Mouse (Mus musculus) E14TG2a.4 (cell line): ENCODE measurements around the gene Stn1.
A peak's percentile ranks its signal among the peaks of the same experiment; 100 is the strongest.

ENCODE experiments used
- H3K27me3 ChIP-seq: 2 replicates; pipeline ENCODE4 v1.6.1; 2014; ENCODE audit warnings: low read length, control low read depth; ENCODE audit not compliant: insufficient read depth
- H3K36me3 ChIP-seq: 2 replicates; pipeline ENCODE4 v1.6.1; 2014; ENCODE audit warnings: low read length, control low read depth; ENCODE audit not compliant: insufficient read depth
- H3K4me1 ChIP-seq: replicated peaks from 2 replicates; pipeline ENCODE4 v1.6.1; 2014; ENCODE audit warnings: low read depth, low read length, control low read depth
- H3K4me3 ChIP-seq: replicated peaks from 2 replicates; pipeline ENCODE4 v1.5.1; 2014; ENCODE audit warnings: mild to moderate bottlenecking, low read length
- H3K9me3 ChIP-seq: 2 replicates; pipeline ENCODE4 v1.6.1; 2014; ENCODE audit warnings: low read length, control low read depth
- CTCF ChIP-seq: conservative IDR thresholded peaks from 2 replicates; pipeline ENCODE4 v1.5.1; 2014; ENCODE audit warnings: low read length
- NANOG ChIP-seq: IDR thresholded peaks from 2 replicates; pipeline ENCODE4 v1.6.1; 2014; ENCODE audit warnings: borderline replicate concordance, low read length, mixed read lengths
- POU5F1 ChIP-seq: IDR thresholded peaks from 2 replicates; pipeline ENCODE4 v1.6.1; 2014; ENCODE audit warnings: low read length, borderline replicate concordance

Stn1 gene

DNA sequence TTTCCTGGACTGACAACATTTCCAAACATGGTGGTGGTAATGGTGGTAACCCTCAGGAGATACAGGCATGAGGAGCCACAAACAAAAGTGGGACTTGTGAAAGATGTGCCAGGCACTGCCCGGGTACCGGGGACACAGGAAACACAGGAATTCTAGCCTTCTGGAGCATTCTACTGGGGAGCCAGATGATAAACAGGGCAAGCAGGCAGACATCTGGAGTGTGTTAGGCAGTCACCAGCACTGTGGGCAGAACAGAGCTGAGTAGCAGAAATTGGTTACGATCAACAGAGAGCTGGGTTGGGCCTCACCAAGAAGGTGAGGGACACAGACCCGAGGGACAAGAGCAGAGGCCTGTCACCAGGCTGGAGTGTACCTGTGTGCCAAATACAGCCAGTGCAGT lies 38.4 kb downstream of the Stn1 start:
- Histone ChIP-seq H3K36me3 (0 out of 2 replicates have a peak, but pooled peaks cover 6% of the 10 kb centered on the region), H3K9me3 (no peaks in the 10 kb centered on the region), H3K4me1 (peaks cover 32% of the 10 kb centered on the region), H3K27me3 (no peaks in the 10 kb centered on the region), H3K4me3 (no peak overlapping the region)
- TF ChIP-seq CTCF: no peak
- TF ChIP-seq POU5F1: no peak
- TF ChIP-seq NANOG: no peak

DNA sequence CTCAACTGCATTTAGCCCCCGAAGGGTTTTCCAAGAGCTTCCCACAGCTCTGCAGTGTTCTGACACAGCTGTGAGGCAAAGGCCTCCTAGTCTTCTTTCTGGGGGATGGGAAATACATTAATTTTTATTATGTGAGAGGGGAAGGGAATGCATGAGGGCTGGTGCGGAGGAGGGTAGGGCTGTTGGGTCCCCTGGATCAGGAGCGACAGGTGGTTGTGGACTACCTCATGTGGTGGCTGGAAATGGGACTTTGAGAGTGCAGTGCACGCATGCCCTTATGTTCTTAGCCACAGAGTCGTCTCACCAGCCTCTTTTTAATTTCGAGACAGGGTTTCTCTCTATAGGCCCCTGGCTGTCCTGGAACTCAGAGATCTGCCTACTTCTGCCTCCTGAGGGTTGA lies 39.6 kb downstream of the Stn1 start:
- no peak for TF ChIP-seq CTCF
- no peak for TF ChIP-seq POU5F1
- TF ChIP-seq NANOG: no peak
- H3K36me3 ChIP-seq: 0 out of 2 replicates have a peak, but pooled peaks cover 6% of the 10 kb centered on the region
- no peaks in the 10 kb centered on the region for H3K9me3 ChIP-seq
- no peaks in the 10 kb centered on the region for H3K27me3 ChIP-seq
- peaks cover 38% of the 10 kb centered on the region for H3K4me1 ChIP-seq
- H3K4me3 ChIP-seq: no peak overlapping the region

GRCm38 (mm10) chr19:47497313-47497712 lies 40.0 kb downstream of the Stn1 start:
- H3K4me3 ChIP-seq: no peak overlapping the region
- no peaks in the 10 kb centered on the region for H3K9me3 ChIP-seq
- no peak for TF ChIP-seq CTCF
- TF ChIP-seq NANOG: no peak
- no peak for TF ChIP-seq POU5F1

GRCm38 (mm10) chr19:47493017-47493997 lies 44.0 kb downstream of the Stn1 start:
- H3K27me3 ChIP-seq: no peaks in the 10 kb centered on the region
- H3K4me1 ChIP-seq: peaks cover 48% of the 10 kb centered on the region
- H3K4me3 ChIP-seq: peak overlapping the region; percentile 61
- peak; percentile 45; the same call in 1 of the 2 replicates for TF ChIP-seq NANOG
- no peak for TF ChIP-seq CTCF
- no peak for TF ChIP-seq POU5F1
- H3K9me3 ChIP-seq: no peaks in the 10 kb centered on the region
- H3K36me3 ChIP-seq: no peaks in the 10 kb centered on the region

More at GRCm38 (mm10) chr19:47497313-47497712, 40.0 kb downstream of the Stn1 start:
- Histone ChIP-seq H3K4me1 (peaks cover 41% of the 10 kb centered on the region), H3K27me3 (no peaks in the 10 kb centered on the region), H3K36me3 (0 out of 2 replicates have a peak, but pooled peaks cover 6% of the 10 kb centered on the region)

- no peaks in the 10 kb centered on the region for H3K27me3 ChIP-seq
- no peaks in the 10 kb centered on the region for H3K9me3 ChIP-seq
- TF ChIP-seq POU5F1 (no peak), NANOG (no peak)
- no peaks in the 10 kb centered on the region for H3K36me3 ChIP-seq
- peaks cover 56% of the 10 kb centered on the region for H3K4me1 ChIP-seq
- peak overlapping the region; percentile 61; the same call in 1 of the 2 replicates for H3K4me3 ChIP-seq
Observed at GRCm38 (mm10) chr19:47492422-47492821, 44.9 kb downstream of the Stn1 start.

GRCm38 (mm10) chr19:47491853-47492252 lies 45.5 kb downstream of the Stn1 start:
- Histone ChIP-seq H3K9me3 (no peaks in the 10 kb centered on the region), H3K4me3 (no peak overlapping the region), H3K4me1 (peaks cover 57% of the 10 kb centered on the region), H3K27me3 (no peaks in the 10 kb centered on the region), H3K36me3 (no peaks in the 10 kb centered on the region)
- no peak for TF ChIP-seq CTCF
- no peak for TF ChIP-seq NANOG
- TF ChIP-seq POU5F1: no peak

DNA sequence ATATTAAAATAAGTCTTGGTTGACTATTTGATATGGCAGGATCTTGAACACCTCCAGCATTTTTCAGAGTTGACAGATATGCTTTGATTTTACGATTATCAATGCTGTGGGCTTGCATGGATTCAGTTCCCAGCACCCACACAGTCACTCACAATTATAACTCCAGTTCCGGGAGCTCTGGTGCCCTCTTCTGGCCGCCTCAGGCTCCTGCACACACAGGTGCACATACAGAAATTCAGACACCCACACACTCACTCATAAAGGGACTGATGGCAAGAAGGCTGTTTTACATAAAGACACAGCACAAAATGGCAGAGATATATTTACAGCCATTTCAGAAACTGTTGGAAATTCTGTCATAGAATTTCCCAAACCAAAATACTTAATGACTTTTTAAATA lies 48.1 kb downstream of the Stn1 start:
- Histone ChIP-seq H3K9me3 (no peaks in the 10 kb centered on the region), H3K4me3 (no peak overlapping the region), H3K36me3 (no peaks in the 10 kb centered on the region), H3K27me3 (no peaks in the 10 kb centered on the region), H3K4me1 (peaks cover 50% of the 10 kb centered on the region)
- TF ChIP-seq NANOG (no peak), POU5F1 (no peak), CTCF (peak; percentile 66)

- Histone ChIP-seq H3K9me3 (no peaks in the 10 kb centered on the region), H3K27me3 (no peaks in the 10 kb centered on the region), H3K4me3 (no peak overlapping the region), H3K36me3 (no peaks in the 10 kb centered on the region), H3K4me1 (peaks cover 42% of the 10 kb centered on the region)
- TF ChIP-seq NANOG (no peak), CTCF (peak; percentile 71)
Observed at GRCm38 (mm10) chr19:47488250-47488649, 49.1 kb downstream of the Stn1 start.

- Histone ChIP-seq H3K4me1 (peaks cover 35% of the 10 kb centered on the region), H3K36me3 (no peaks in the 10 kb centered on the region), H3K27me3 (no peaks in the 10 kb centered on the region), H3K4me3 (no peak overlapping the region), H3K9me3 (no peaks in the 10 kb centered on the region)
- TF ChIP-seq NANOG: no peak
- TF ChIP-seq CTCF: no peak
- TF ChIP-seq POU5F1: no peak
Observed at GRCm38 (mm10) chr19:47487572-47487971, 49.7 kb downstream of the Stn1 start.
